Mouse (Mus musculus): ENCODE data around the gene Olfr1392.

Gene Olfr1392

DNA sequence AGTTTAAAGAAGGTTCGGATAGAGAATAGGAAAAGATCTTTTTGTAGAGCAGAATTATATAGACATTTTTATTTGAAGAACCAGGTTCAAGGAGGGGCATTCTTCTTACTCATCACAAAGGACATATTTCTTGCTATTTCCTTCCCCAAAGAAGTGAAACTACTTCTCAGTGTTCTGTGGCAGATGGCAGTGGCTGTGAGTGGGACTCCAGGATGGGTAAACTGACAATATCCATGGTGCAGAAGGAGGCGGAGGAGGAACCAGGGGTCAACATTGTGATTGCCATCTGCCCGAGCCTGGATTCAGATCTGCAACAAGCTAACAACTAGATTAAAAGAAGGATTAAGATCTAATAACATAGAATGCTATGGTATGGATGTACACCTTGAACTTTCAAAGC is 41.6 kb downstream of the Olfr1392 start:
- DNase-seq: no peak

DNA sequence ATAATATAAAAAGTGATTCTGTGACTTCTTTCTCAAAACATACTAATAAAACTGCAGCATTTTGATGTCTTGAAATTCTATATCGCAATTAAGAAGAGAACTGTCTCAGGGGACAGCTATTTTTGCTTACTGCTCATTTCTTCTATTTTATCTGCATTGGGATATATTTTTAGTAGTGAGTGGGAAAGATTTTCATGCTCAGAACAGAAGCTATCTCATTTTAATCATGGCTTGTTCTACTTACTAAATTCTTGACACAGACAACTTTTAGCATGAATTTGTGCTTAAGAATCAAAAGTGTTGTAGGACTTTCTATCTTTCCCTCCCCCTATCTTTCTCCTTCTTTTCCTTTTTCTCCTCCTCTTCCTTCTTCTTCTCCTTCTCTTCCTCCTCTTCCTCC is 44.6 kb downstream of the Olfr1392 start:
- DNase-seq: no peak

DNA sequence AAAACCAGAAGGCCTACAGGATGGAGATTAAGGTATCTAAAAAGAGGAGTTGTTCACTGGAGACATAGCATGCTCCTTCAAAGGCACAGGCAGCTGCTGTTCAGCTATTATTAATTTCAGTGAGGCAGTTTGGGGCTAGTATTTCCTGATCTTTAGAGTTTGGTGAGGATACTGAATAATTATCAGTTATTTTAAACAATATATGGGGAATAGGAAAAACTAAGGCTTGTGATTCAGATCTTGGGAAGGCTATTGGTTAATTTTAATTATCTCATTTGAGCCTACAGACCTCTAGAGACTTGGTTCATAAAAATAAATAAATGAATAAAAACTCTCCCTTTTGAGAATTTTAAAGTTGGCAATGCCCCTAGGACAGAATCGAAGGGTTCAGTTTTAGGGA is 49.8 kb downstream of the Olfr1392 start, which contains the start of gene Olfr1390:
TSS of gene Olfr1390 (plus strand) at position 301 of the 400 bp plus-strand sequence.
- DNase-seq: no peak

DNA sequence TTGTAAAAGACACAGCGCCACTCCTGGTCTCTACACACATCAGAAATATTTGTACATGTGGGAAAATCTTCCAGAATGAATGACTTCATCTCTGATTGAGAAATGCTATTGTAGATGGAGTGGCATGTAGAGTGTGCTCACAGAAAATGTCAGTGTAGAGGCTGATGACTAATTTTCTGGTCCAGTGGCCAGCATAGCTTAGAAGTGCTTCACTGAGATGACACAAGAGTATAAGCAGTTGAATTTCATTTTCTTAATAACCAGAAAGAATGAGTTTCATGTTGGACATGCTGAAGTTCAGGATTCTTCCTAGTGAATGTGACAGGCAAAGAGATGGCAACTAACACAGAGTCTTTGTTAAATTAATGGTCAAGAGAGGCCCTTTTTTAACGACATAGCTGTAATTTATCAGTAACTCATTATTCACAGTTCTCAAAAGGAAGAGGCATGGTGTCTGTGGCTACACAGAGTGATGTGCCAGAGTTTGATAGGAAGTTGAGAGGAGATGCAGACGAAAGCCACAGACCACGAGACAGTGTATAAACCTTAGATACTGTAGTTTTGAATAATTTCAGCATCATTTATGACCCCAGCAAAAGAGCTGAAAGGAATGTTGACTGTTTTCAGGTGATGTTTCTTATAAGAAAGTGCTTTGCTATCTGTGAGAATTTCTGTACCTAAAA is 52.2 kb downstream of the Olfr1392 start:
- DNase-seq: no peak

Measured in cerebellum, postnatal 14 days (tissue).